Mouse (Mus musculus): Measurements from ENCODE around the gene Crisp1.

GRCm38 (mm10) chr17:40342497-40343009 is 23.5 kb upstream of the Crisp1 start:
- TF ChIP-seq POLR2A (IDR thresholded peaks at IDR 0.05; ENCODE audit: control insufficient read depth, low read depth, low read length): no peak
- no peak for TF ChIP-seq CTCF (IDR thresholded peaks at IDR 0.05; ENCODE audit: control insufficient read depth, insufficient read depth, insufficient replicate concordance, low read depth, low read length)

Measured in testis, adult 2 months (tissue).